Mouse (Mus musculus): ENCODE results near the gene Ccdc6.

Gene Ccdc6

DNA sequence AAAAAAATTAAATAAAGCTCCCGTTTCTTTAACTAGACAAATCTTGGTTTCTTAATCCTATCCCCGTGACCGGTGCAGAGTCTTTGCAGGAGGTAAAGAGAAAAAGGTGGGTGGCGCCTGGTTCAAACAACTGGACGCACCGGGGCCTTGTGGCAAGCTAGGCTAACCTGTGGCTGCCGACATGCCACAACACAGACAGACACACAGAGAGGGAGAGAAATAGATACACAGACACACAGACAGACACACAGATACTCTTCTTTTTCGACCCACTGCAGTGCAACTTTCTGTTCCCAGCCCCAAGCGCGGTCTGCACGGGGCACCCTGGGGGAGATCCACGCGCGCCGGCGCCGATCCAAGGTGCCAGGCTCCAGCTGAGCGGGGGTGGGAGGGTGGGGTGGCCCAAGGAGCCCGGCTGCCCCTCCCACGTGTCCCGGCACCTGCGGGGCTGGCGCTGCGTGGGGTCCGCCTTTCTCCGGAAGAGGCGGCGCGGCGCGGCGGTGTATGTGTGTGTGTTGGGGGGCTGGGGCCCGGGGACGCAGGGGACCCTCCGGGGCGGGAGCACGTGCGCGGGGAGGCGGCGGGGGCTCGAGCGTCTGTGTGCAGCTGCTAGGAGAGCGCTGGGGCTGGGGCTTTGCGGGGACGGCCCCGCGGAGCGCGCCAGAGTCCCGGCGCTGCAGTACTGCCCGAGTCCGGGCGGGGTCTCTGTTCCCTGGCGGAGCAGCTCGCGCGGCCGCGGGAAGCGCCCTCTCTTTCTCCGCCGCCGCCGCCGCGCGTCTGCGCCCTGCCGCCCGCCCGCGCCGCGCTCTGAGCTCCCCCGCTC lies at the start of gene Ccdc6:
TSS of gene Ccdc6 (plus strand) at position 756 of the 823 bp plus-strand sequence.
- DNase-seq (ENCODE audit: low spot score) = peak; percentile 72

DNA sequence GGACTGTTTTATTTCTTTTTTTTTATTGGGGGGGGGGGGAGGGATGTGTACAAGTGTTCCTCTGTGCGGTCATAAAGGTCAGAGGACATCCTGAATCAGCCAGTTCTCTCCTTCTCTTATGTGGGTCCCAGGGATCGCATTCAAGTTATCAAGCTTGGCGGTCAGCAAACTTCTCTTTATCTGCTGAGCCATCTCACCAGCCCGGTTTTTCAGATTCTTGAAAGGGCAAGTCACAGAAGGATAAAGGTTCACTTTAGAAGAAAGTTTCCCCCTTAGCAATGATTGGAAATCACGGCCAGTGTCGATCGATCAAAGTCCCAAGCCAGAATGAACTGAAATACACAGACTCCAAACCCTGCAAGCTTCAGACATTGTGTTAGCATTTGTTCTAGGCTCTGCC lies 47.1 kb upstream of the Ccdc6 start:
- DNase-seq (ENCODE audit: low spot score) = no peak

DNA sequence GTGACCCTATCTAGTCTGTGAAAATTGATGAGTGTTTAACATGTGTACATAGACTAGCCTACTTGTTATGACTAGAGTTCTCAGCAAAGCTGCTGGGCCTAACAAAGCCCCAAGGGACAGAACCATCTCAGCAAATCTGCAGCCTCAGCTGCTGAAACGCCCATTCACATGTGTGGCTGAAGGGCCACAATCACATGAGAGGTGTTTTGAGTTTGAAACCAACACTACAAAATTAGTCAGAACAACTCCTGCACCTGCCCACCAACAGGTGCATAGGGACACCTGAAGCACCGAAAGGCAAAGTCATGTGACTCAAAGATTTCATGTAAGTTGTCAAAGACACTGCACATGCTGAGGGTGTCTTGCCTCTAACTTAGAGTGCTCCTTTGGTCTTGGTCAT lies 41.6 kb upstream of the Ccdc6 start:
- DNase-seq (ENCODE audit: low spot score) = no peak

DNA sequence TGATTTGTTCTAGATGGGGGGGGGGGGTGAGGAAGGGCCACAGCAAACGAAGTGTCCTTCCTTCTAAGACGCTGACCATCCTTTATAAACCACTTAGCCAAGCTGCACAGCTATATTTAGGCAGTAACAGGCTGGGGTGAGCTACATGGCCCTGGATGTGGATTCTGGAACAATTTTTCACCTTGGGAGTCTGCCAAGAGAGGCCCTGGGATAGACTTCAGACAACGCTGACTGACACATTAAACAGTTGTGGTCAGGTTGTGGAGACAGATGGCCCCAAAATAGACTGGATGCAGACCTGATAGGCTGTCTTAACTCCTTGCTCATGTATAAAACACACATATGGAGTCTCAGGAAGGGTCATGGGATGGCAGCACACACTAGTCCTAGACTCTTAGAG lies 39.9 kb upstream of the Ccdc6 start:
- DNase-seq (ENCODE audit: low spot score) = no peak

DNA sequence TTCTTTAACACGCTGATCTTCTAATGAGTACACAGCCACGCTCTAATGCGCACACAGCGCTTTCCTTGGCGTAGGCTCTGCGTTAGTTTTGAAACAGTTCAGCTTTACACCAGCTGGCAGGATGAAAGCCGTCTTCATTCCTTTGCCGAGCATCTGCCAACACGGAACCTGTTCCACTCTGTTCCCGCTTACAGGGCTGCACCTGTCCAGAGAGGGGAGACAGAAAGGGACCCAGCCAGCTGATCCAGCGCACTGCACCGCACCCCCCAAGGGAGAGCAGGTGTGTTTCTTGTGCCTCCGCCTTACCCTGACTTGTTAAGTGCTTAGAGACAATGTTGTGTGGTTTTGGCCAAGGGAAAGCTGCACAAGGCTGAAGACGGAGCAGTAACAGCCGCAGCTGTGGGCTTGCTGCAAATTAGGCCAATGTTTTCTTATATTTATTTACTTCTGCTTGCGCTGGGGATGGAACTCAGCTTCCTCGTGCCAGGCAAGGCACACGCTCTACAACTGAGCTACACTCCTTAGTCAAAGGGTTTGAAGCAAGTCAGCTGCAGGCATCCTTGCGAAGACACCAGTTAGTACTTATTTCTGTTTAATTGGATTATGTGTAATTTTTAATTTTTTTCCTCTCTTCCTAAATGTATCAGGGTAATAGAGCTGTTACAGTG lies 36.8 kb upstream of the Ccdc6 start:
- DNase-seq (ENCODE audit: low spot score) = no peak

DNA sequence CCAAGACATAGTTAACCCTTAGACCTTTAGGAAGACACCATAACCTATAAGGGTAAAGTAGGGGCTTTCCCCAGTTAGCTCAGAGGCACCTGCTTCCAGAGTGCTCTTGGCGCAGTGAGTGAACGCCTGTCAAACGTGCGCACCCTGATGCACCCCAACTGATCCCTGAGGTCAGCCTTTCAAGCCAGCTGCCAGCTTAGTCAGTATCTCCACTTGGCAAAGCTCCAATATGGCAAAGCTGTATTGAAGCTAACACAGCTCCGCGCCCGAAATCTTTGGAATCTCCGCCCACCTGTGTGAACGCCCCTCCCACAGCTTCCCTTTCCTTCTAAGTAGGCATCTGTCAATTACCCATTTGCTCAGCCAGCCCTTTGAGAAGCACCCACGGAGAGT lies 36.2 kb upstream of the Ccdc6 start:
- DNase-seq (ENCODE audit: low spot score) = no peak

DNA sequence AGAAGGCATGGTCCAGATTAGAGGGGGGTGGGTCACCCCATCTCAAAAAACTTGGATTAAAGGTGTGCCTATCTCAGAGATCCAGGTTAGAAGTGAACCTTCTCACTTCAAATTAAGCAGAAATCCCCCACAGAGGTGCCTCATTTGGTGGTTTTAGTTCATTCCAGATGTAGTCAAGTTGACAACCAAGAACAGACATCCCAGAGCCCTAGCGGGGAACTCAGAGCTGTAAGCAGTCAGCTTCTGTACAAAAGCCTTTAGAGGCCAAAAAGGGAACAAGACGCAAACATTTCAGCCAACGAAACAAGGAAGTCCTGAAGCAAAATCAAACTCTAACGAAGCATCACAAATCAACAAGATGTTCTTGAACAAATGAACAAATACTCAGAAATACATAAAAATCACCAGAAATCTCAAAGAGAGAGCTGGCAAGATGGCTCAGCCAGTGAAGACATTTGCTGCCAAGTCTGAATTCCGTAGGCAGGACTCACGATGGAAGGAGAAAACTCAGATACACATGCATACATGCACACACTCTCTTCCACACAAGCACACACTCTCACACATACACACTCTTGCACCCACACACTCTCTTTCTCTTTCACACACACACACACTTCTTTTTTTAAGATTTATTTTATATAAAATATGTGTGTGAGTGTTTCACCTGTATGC lies 32.9 kb upstream of the Ccdc6 start:
- no peak for DNase-seq (ENCODE audit: low spot score)

DNA sequence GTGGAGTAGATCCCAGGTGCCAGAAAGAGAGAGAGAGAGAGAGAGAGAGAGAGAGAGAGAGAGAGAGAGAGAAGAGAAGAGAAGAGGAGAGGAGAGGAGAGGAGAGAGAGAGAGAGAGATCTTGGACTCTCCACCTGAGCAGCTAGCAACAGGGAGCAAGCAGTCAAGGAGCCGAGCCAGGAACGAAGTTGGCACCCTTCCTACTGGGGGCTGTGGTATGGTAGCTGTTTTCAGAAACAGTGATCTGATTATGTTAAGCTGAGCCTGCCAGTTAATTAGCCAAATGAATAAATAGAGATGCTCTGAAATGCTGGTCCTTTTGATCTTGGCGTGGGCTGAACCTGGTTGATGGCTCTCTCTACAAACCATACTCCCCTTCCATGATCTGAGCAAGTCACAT lies 31.7 kb upstream of the Ccdc6 start:
- DNase-seq (ENCODE audit: low spot score) = no peak

DNA sequence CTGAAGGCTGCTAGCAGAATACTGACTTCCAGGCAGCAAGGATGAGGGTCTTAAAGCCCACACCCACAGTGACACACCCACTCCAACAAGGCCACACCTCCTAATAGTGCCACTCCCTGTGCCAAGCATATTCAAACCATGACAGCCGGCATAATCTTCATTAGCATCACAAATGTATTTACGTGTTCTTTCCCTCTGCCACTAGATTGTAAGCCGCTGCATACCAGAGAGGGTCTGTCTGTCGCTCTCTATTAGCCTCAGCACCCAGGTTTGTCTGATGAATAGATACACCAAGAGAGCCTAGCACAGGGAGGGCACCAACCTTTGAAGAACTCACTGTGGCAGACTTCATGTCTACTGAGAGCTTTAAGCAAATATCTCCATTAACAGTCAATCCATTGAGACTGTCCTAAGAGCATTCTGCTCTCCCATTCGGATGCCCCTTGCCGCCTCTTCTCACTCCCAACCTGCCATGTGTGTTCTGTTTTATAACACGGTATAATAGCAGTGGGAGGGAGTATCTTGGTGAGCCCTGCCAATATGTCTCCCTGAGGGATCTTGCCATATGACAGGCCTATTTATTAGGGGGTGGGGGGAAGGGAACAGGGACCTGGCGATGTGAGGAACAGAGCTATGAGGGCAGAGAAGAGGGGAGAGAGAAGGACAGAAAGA lies 30.3 kb upstream of the Ccdc6 start:
- no peak for DNase-seq (ENCODE audit: low spot score)

DNA sequence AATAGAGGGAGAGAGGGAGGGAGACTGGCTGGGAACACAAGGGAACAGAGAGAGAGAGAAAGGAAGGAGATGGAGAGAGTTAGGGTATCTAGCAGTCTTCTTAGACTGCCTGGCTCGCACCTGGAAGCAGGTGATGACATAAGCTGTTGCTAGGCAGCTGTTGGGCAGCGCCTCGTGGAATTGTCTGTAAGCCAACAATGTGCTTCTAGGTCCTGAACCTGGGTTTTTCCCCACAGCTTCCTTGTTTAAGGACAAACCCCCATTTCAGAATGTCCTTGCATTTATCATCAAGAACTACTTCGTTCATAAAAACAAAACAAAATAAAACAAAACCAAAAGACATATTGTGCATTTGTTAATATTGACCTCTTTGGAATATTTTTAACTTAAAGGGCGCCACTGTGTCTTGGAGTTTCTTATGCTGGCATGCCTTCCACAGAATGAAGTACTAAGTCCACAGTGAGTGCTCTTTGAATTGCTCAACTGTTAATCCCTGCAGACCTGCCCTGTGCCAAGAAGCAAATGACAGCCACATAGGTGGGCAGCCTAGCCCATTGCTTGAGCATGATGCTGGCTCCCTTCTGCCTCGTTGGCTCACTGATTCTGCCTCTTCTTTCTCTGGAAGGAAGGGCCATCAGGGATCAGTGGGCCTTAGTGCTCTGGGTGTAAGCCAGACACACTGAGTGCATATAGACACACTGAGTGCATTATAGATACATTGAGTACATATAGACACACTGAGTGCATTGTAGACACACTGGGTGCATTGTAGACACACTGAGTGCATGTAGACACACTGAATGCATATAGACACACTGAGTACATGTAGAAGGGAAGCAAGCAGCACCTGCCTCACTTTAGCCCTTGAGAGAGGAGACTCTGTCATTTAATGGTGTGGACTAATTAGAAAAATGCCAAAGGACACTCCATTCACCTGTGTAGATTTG lies 29.5 kb upstream of the Ccdc6 start:
- no peak for DNase-seq (ENCODE audit: low spot score)

DNA sequence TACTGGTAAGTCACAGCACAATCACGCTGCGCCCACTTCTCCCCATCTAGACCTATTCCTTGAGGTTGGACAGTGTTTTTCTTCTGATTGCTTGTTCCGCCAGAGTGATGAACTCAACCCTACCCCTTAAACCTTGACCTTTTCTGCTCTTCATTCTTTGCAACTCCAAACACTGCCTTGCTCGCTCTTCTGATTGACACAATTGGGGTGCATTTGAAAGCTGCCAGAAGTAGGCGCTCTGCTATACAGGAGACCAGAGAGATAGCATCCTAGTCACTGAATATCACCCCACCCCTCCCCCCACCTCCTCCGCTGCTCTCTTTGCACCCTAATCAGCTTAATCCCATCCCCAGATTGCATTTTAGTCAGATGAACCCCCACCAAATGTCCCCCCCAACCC lies 27.6 kb upstream of the Ccdc6 start:
- DNase-seq (ENCODE audit: low spot score) = no peak

DNA sequence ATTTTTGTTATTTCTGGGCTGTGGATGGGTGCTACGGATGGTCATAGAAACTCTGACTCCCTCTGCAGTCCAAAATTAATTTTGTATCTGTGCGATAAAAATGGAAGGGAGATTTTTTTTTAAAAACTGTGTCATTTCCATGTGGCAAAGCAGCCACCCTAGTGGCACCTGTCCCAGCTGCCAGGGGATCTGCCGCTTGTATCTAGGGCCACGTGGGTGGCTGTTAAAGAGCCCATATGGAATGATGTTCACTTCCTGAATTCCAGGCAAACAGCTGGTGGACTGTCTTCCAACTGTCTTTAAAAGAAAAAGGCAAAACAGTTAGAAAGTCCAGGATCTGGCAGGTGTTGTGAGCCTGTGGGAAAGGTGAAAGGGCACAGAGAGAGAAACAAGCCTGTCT lies 25.6 kb upstream of the Ccdc6 start:
- DNase-seq (ENCODE audit: low spot score) = no peak

DNA sequence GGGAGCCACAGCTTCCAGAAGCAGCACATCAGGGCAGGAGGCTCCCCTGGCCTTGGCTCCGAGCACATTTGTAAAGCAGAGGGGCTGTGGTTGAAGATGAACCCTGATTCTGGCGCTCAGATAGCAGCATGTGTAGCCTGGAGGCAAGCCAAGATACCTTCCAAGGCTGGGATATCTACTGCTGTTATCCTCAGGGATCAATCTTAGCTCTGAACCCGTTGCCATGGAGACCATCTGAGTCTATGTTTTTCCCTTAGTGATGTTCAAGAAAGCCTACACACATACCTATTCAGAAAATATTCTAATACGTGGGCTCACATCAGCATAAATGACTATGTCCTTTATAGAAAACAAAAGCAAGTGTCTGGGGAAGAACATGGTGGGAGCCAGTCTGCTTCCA lies 19.5 kb upstream of the Ccdc6 start:
- no peak for DNase-seq (ENCODE audit: low spot score)

DNA sequence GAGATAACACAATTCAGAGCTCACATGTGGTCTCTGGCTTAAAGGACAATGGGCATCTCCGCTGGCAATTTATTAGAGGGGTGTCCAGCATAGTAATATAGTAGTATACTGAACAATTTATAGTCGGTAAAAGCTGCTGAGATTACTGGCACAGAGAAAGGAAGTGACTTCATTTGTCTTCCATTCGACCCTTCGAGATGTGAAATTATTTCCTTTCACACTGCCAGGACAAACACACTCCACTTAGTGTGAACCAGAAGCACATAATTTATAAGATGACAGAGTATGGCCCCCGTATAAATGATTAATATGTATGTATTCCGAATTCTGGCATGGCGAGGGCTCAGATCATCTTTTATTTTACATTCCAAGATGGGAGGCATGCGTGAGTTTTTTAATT lies 16.0 kb upstream of the Ccdc6 start:
- no peak for DNase-seq (ENCODE audit: low spot score)

DNA sequence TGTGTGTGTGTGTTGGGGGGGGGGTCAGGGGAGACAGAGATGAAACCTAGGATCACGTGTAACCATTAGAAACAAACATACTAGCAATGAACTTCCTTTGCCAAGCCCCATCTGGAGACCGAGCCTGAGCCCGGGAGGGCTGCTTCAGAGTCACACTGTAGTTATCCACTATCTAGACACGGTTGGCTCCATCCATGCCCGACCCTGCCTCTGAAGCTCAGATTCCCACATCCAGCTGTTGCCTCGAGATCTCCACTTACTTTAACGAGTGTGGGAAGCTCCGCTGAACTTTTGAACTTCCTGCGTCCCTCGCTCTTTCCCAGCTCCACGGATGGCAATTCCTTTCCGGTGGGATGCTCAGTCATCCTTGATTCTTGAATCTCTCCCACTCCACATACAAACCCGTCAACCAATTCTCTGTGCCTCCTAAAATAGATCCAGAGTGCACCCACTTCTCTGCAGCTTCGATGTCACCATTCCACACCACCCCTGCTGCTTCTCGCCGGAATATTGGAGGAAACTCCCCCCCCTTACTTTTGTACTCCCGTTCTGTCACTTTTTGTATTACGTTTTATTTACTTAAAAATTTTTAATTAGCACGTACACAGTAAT lies 15.3 kb upstream of the Ccdc6 start:
- no peak for DNase-seq (ENCODE audit: low spot score)

DNA sequence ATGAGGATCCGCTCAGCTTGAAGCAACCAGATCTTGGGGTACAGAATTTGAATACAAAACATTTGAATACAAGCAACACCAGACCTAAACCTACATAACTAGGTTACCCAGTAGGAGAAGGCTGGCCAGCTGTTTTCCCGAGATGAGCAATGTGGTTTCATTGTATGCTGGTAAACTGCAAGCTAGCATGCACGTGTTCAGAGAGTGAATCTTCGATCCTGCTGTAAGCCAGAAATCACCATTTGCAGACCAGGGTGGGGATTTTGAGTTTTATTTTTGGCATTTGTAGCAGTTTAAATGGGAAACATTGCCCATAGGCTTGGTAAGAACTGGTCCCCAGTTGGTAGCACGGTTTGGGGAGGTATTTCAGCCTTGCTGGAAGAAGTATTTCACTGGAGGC lies 13.7 kb upstream of the Ccdc6 start:
- no peak for DNase-seq (ENCODE audit: low spot score)

DNA sequence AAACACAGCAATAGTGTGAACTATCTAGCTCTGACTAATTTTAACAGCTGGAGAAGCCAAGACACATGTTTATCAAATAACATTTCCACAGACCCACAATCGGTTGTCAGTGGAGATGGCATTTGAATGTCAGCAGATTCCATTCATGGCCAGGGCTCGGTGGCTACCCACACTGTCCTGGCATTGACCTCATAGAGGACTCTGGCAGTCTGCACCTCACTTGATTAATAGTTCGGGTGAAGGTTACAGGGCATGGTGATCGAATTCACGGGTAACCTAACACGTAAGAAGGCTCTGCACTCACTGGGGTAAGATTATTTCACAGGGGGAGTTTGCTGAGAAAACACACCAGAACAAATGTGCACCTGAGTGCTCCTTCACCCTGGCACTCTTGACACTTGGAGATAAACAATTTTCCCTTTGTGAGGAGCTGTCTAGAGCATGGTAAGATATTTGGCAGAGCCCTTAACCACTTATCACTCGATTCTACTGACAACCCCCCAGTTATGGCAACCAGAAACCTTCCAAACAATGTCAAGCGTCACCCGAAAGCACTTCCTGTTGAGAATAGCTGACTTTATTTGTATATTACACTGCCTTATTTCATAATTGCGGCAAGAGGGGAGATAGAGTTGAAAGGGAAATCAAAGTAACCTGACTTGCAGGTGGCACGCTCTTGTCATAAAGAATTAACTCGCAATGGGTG lies 11.5 kb upstream of the Ccdc6 start:
- DNase-seq (ENCODE audit: low spot score) = no peak

DNA sequence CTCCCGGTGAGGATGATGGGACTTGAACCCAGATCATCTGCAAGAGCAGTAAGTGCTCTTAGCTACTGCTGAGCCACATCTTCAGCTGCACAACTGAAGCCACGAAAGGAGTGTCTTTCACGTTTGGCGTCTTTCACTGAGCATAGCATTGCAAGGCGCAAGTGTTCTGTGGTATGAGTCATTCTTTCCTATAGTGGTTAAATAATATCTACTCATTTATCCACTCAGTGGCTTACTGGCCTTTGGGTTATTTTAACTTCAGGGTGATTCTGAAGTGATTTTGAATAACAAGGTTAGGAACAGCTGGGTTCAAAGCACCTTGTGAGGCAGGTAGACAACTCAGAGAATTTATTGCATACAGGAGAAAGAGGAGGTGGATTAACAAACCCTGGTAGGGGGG lies 8.1 kb upstream of the Ccdc6 start:
- DNase-seq (ENCODE audit: low spot score) = no peak

DNA sequence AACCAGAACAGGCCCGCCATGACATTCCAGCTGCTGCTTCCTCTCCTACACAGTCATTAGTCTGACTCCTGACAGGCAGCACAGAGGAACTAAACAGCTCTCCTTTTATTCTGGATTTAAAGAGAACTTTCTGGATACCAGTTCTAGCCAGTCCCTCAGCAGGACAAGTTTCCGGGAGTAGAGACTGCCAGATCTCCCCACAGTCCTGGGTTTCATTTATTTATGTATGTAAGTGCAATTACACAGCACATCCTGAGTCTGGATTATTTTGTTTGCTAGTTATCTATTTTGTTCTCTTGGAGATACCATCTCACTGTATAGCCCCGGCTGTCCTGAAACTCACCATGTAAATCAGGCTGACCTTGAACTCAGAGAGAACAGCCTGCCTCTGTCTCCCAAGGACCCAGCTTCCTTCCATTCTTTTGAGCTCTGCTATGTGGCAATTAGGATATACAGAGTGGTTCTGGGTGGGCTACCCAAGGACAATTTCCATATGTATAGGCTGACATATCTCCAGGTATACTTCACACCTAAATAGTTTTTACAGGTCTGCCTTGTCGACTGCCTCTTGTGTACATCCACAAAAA lies 5.0 kb upstream of the Ccdc6 start:
- no peak for DNase-seq (ENCODE audit: low spot score)

DNA sequence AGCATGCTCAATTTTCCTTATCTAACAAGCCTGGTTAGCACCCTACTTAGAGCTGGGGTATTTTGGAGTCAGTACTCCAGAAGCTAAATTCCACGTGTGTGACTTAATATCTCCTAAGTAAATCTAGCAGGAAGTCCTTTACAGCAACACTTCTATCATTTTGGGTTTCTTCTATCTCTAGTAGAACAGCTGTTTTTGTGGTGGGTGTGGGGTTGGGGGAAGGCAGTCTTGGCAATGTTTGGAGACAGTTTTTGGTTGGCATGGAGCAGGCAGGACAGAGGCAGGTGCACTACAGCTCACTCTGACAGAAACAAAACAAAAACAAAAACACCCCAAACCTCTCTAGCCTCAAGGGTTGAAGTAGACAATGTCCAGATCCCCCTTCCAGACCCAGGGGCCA lies 3.1 kb upstream of the Ccdc6 start:
- DNase-seq (ENCODE audit: low spot score) = no peak
